Comparison of ENCODE assay signal across 9 mouse cellular contexts in the genomic region with DNA sequence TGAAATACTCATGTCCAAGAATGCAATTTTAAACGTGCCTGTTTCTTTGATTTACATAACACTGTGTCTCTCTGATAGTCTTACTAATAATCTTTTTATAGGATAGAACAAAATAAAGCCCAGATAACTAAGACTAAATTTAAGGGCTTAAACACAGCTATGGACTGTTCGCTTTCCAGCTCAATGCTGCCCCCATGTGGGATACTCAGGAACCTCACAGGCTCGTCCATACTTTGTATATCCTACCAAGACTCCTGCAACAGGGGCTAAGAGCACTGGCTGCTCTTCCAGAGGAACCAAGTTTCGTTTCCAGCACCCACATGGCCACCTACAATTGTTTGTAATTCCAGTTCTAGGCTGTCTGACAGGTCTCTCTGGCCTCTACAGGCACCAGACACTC. TPM values are rescaled to one million over a fixed set of nuclear protein-coding genes. Genes with fewer than 3 reads are reported as not detected.
DNase-seq lines count a peak whose midpoint lies in the region; ATAC-seq and TF ChIP-seq lines count a peak whose summit lies in the region.
"Had no signal": no experiment of that assay in that cellular context is flagged by ENCODE, and none has a peak within 500 bp of the region (broad histone marks: within the 10 kb centered on the region; RNA-seq: fewer than 3 reads in every experiment).

No protein-coding gene starts in this region.

- no peak overlapping the region for H3K27ac ChIP-seq in forebrain, postnatal 0 days (ENCODE audit: low read depth, low read length)
- no peak overlapping the region for H3K27ac ChIP-seq in forebrain, embryonic 12.5 days

- WGBS in forebrain, postnatal 0 days: 32% methylated on average over 4 of the region's 4 CpGs
- 34% methylated on average over 4 of the region's 4 CpGs for WGBS in forebrain, embryonic 12.5 days

- H3K4me3 ChIP-seq in forebrain, postnatal 0 days (ENCODE audit: low read depth, low read length): no peak overlapping the region
- no peak overlapping the region for H3K4me3 ChIP-seq in forebrain, embryonic 12.5 days (replicated peaks)
- H3K4me3 ChIP-seq: megakaryocyte, embryonic 14.5 days had no signal

- peak; percentile 77 for TF ChIP-seq CTCF in forebrain, postnatal 0 days (IDR thresholded peaks at IDR 0.05; ENCODE audit: low read depth)

- peak; percentile 83 for DNase-seq in forebrain, postnatal 0 days
- peak; percentile 71 to 73 for DNase-seq in B cell, adult 2 months
- DNase-seq in adrenal gland, postnatal 25 days: peak; percentile 71
- peak; percentile 33 for DNase-seq in layer of hippocampus, adult 9-10 months (ENCODE audit: low spot score)
- DNase-seq in lung, postnatal 4 days: peak; percentile 54 to 77
- DNase-seq in spleen, postnatal 4 days (ENCODE audit: low spot score in 2 of 2): peak; percentile 48 to 85

- H3K9me3 ChIP-seq in forebrain, postnatal 0 days (ENCODE audit: low read length): no peaks in the 10 kb centered on the region
- no peaks in the 10 kb centered on the region for H3K9me3 ChIP-seq in forebrain, embryonic 12.5 days

- no peak overlapping the region for H3K9ac ChIP-seq in forebrain, postnatal 0 days
- H3K9ac ChIP-seq in forebrain, embryonic 12.5 days: no peak overlapping the region

- H3K4me2 ChIP-seq in forebrain, postnatal 0 days (ENCODE audit: low read depth): no peak overlapping the region
- no peak overlapping the region for H3K4me2 ChIP-seq in forebrain, embryonic 12.5 days

- H3K4me1 ChIP-seq in forebrain, postnatal 0 days (ENCODE audit: insufficient read depth): no peaks in the 10 kb centered on the region
- H3K4me1 ChIP-seq in forebrain, embryonic 12.5 days: no peaks in the 10 kb centered on the region

- H3K36me3 ChIP-seq in forebrain, postnatal 0 days (ENCODE audit: insufficient read depth): no peaks in the 10 kb centered on the region
- no peaks in the 10 kb centered on the region for H3K36me3 ChIP-seq in forebrain, embryonic 12.5 days (replicated peaks)

- peak; percentile 68; the same call in 1 of the 2 replicates for ATAC-seq in forebrain, postnatal 0 days
- no peak for ATAC-seq in forebrain, embryonic 12.5 days (ENCODE audit: low FRiP score)
- ATAC-seq in erythroblast, adult 5-6 weeks (replicated peaks; ENCODE audit: low FRiP score, poor library complexity, severe bottlenecking): 0 out of 2 replicates have a peak, but pooled peaks have one; percentile 63

- H3K27me3 ChIP-seq in forebrain, postnatal 0 days (ENCODE audit: insufficient read depth, low read length): peaks cover 3% of the 10 kb centered on the region
- 0 out of 2 replicates have a peak, but pooled peaks cover 11% of the 10 kb centered on the region for H3K27me3 ChIP-seq in forebrain, embryonic 12.5 days

RNA-seq across cellular contexts. Expression of a gene that starts 12.0 kb away (rescaled TPM):
- 0.10 TPM in 1 of 2 replicates, not detected in the other for total RNA-seq in forebrain, postnatal 0 days (2014; rRNA removed)
- 0.08 TPM in 2 replicates for polyA plus RNA-seq in forebrain, postnatal 0 days (2015; fragmentation: Nextera tagmentation; extraction: Ambion mirVana)
- not detected in 2 replicates for polyA plus RNA-seq in forebrain, embryonic 12.5 days (2016; fragmentation: Nextera tagmentation; extraction: Ambion mirVana)
- total RNA-seq in adrenal gland, postnatal 25 days (2021): not detected in 2 replicates
- 0.96 and 2.5 TPM in 2 replicates for total RNA-seq in erythroblast, adult 5-6 weeks (2015; ENCODE audit: low replicate concordance)
- 0.42 TPM in 1 of 2 replicates, not detected in the other for total RNA-seq in erythroblast, adult 5-6 weeks (2017; ENCODE audit: low replicate concordance)

RNA-seq across cellular contexts. Expression of a gene that starts 17.4 kb away (rescaled TPM):
- total RNA-seq in forebrain, postnatal 0 days (2014; rRNA removed): not detected in 2 replicates
- polyA plus RNA-seq in forebrain, postnatal 0 days (2015; fragmentation: Nextera tagmentation; extraction: Ambion mirVana): 0.09 TPM in 1 of 2 replicates, not detected in the other
- polyA plus RNA-seq in forebrain, embryonic 12.5 days (2016; fragmentation: Nextera tagmentation; extraction: Ambion mirVana): 0.08 and 0.34 TPM in 2 replicates
- total RNA-seq in adrenal gland, postnatal 25 days (2021): 2.1 and 2.7 TPM in 2 replicates
- 14.4 and 37.1 TPM in 2 replicates for total RNA-seq in erythroblast, adult 5-6 weeks (2015; ENCODE audit: low replicate concordance)
- total RNA-seq in erythroblast, adult 5-6 weeks (2017; ENCODE audit: low replicate concordance): 5.7 and 26.6 TPM in 2 replicates

Comparison
In these comparisons a context has a peak if more than half of its experiments do, and no peak if none do; other contexts are left out.
1. DNase-seq: peak in every context shown above with its lines; median percentile 83 in forebrain, postnatal 0 days; 72 in B cell, adult 2 months; 71 in adrenal gland, postnatal 25 days; 66 in spleen, postnatal 4 days; 66 in lung, postnatal 4 days; 33 in layer of hippocampus, adult 9-10 months.